Mouse (Mus musculus): Measurements from ENCODE around the gene Trim41. TPM values are rescaled to one million over a fixed set of nuclear protein-coding genes. Genes with fewer than 3 reads are reported as not detected.

Gene Trim41
- polyA plus RNA-seq, 1 experiment: 41.4 TPM

GRCm38 (mm10) chr11:48817794-48818193 is 641 bp upstream of the Trim41 start:
- no peak for DNase-seq (ENCODE audit: extremely low spot score in 1 of 2, low spot score in 1 of 2)

GRCm38 (mm10) chr11:48816281-48816781 is 822 bp downstream of the Trim41 start:
- DNase-seq (ENCODE audit: extremely low spot score in 1 of 2, low spot score in 1 of 2): peak in 1 of 2 experiments; percentile 47

- DNase-seq (ENCODE audit: extremely low spot score in 1 of 2, low spot score in 1 of 2): no peak
These were observed 1.3 kb downstream of the Trim41 start for GRCm38 (mm10) chr11:48815851-48816250.

- DNase-seq (ENCODE audit: extremely low spot score in 1 of 2, low spot score in 1 of 2): no peak
These were observed 3.4 kb downstream of the Trim41 start for GRCm38 (mm10) chr11:48813782-48814181.

- DNase-seq (ENCODE audit: extremely low spot score in 1 of 2, low spot score in 1 of 2): no peak
These were observed 7.0 kb downstream of the Trim41 start for GRCm38 (mm10) chr11:48810142-48810541.

GRCm38 (mm10) chr11:48809434-48809830 is 7.7 kb downstream of the Trim41 start:
- DNase-seq (ENCODE audit: extremely low spot score in 1 of 2, low spot score in 1 of 2): no peak

GRCm38 (mm10) chr11:48808737-48809433 is 8.3 kb downstream of the Trim41 start:
- DNase-seq (ENCODE audit: extremely low spot score in 1 of 2, low spot score in 1 of 2): peak in 1 of 2 experiments; percentile 37

- DNase-seq (ENCODE audit: extremely low spot score in 1 of 2, low spot score in 1 of 2): no peak
These were observed 8.9 kb downstream of the Trim41 start for GRCm38 (mm10) chr11:48808304-48808646.

- no peak for DNase-seq (ENCODE audit: extremely low spot score in 1 of 2, low spot score in 1 of 2)
These were observed 9.4 kb downstream of the Trim41 start for GRCm38 (mm10) chr11:48807563-48808303.

- peak in 1 of 2 experiments; percentile 60 for DNase-seq (ENCODE audit: extremely low spot score in 1 of 2, low spot score in 1 of 2)
These were observed 10.1 kb downstream of the Trim41 start for GRCm38 (mm10) chr11:48806856-48807562.

GRCm38 (mm10) chr11:48804922-48805321 is 12.2 kb downstream of the Trim41 start:
- no peak for DNase-seq (ENCODE audit: extremely low spot score in 1 of 2, low spot score in 1 of 2)

GRCm38 (mm10) chr11:48803988-48804387 is 13.2 kb downstream of the Trim41 start:
- DNase-seq (ENCODE audit: extremely low spot score in 1 of 2, low spot score in 1 of 2): no peak

GRCm38 (mm10) chr11:48801831-48802772 is 15.1 kb downstream of the Trim41 start:
- no peak for DNase-seq (ENCODE audit: extremely low spot score in 1 of 2, low spot score in 1 of 2)

GRCm38 (mm10) chr11:48799921-48800701 is 17.0 kb downstream of the Trim41 start, which contains the start of gene Rack1:
Rack1 (plus strand) TSS chr11:48800332.
- DNase-seq (ENCODE audit: extremely low spot score in 1 of 2, low spot score in 1 of 2): peak; percentile 78 to 93

- DNase-seq (ENCODE audit: extremely low spot score in 1 of 2, low spot score in 1 of 2): no peak
These were observed 17.9 kb downstream of the Trim41 start for GRCm38 (mm10) chr11:48798984-48799920.

GRCm38 (mm10) chr11:48798308-48798707 is 18.8 kb downstream of the Trim41 start:
- DNase-seq (ENCODE audit: extremely low spot score in 1 of 2, low spot score in 1 of 2): no peak

GRCm38 (mm10) chr11:48797287-48797686 is 19.9 kb downstream of the Trim41 start:
- DNase-seq (ENCODE audit: extremely low spot score in 1 of 2, low spot score in 1 of 2): no peak

GRCm38 (mm10) chr11:48796290-48796689 is 20.9 kb downstream of the Trim41 start:
- no peak for DNase-seq (ENCODE audit: extremely low spot score in 1 of 2, low spot score in 1 of 2)

All from frontal cortex, adult 2 months (tissue).